Mouse (Mus musculus) gastrocnemius, postnatal 36 days (tissue): ENCODE measurements around the gene Mgrn1. TPM values are rescaled to one million over a fixed set of nuclear protein-coding genes. Genes with fewer than 3 reads are reported as not detected.

Experiments
- DNase-seq, 2 experiments: peaks; one replicate each; pipeline ENCODE4 v3.0.0; 2022
- intact Hi-C: fragments of 180-260 bp; cut with DNase I; formaldehyde crosslinking; loops from one replicate; pipeline ENCODE4 v1.15.1; 2025
- long read RNA-seq, 2 experiments: library from polyadenylated mRNA; stranded (forward); transcript quantifications; one replicate each; pipeline ENCODE4 v2.0.0; 2021
- total RNA-seq, 2 experiments: library from RNA; stranded (reverse); gene quantifications; 2 replicates each; pipeline ENCODE4 v1.2.3; 2021

Mgrn1 gene
- 10 to 100 TPM; 49.4 to 52.7 TPM for total RNA-seq
- long read RNA-seq, experiment 1, transcript Mgrn1-202 (17 exons, 3,138 nt), result major isoform, 5 of 31 reads
- long read RNA-seq, experiment 1, partial matches to known transcripts, result 9 of 31 reads
- long read RNA-seq, experiment 1, other reads (novel, unspliced or antisense), result 14 of 31 reads
- long read RNA-seq, experiment 2, transcript Mgrn1-202 (17 exons, 3,138 nt), result major isoform, 12 of 37 reads
- long read RNA-seq, experiment 2, partial matches to known transcripts, result 5 of 37 reads
- long read RNA-seq, experiment 2, other reads (novel, unspliced or antisense), result 17 of 37 reads

GRCm38 (mm10) chr16:4885760-4886689 is at the start of gene Mgrn1:
Gene Mgrn1 (plus strand): TSS chr16:4886249.
- intact Hi-C loops, result no loop called here
- DNase-seq, result peak; percentile 76 to 87

- intact Hi-C loops, result no loop called here
- DNase-seq, result no peak
These were observed 48.4 kb upstream of the Mgrn1 start for GRCm38 (mm10) chr16:4837631-4838030.

GRCm38 (mm10) chr16:4839552-4839951 is 46.5 kb upstream of the Mgrn1 start:
- DNase-seq, result no peak
- intact Hi-C loops, result no loop called here

- intact Hi-C loops, result no loop called here
- no peak for DNase-seq
These were observed 45.8 kb upstream of the Mgrn1 start for GRCm38 (mm10) chr16:4840231-4840630.

GRCm38 (mm10) chr16:4847041-4847440 is 39.0 kb upstream of the Mgrn1 start:
- DNase-seq, result no peak
- intact Hi-C loops, result no loop called here

- intact Hi-C loops, result no loop called here
- DNase-seq, result no peak
These were observed 38.0 kb upstream of the Mgrn1 start for GRCm38 (mm10) chr16:4848090-4848489.

- DNase-seq, result peak in 1 of 2 experiments; percentile 21
- intact Hi-C loops, result no loop called here
These were observed 35.7 kb upstream of the Mgrn1 start for GRCm38 (mm10) chr16:4850361-4850760.

GRCm38 (mm10) chr16:4850938-4851628 is 35.0 kb upstream of the Mgrn1 start:
- intact Hi-C loops, result no loop called here
- no peak for DNase-seq

GRCm38 (mm10) chr16:4855046-4855650 is 30.9 kb upstream of the Mgrn1 start:
- DNase-seq, result no peak

GRCm38 (mm10) chr16:4861392-4861791 is 24.7 kb upstream of the Mgrn1 start:
- DNase-seq, result no peak
- intact Hi-C loops, result loop anchor here (5.0 kb wide), 1 partner anchor 94 kb away; no protein-coding TSS in a partner anchor

More at GRCm38 (mm10) chr16:4855046-4855650, 30.9 kb upstream of the Mgrn1 start:
- intact Hi-C loops, result no loop called here

- intact Hi-C loops, result loop anchor here (5.0 kb wide), 1 partner anchor 96 kb away; no protein-coding TSS in a partner anchor
- DNase-seq, result peak; percentile 57 to 58
These were observed 23.1 kb upstream of the Mgrn1 start for GRCm38 (mm10) chr16:4862863-4863483.

GRCm38 (mm10) chr16:4863742-4864141 is 22.3 kb upstream of the Mgrn1 start:
- intact Hi-C loops, result loop anchor here (5.0 kb wide), 1 partner anchor 96 kb away; no protein-coding TSS in a partner anchor
- DNase-seq, result no peak

GRCm38 (mm10) chr16:4866101-4866695 is 19.9 kb upstream of the Mgrn1 start:
- no peak for DNase-seq
- intact Hi-C loops, result no loop called here

- intact Hi-C loops, result no loop called here
- DNase-seq, result no peak
These were observed 15.6 kb upstream of the Mgrn1 start for GRCm38 (mm10) chr16:4870490-4870889.

GRCm38 (mm10) chr16:4871926-4872325 is 14.1 kb upstream of the Mgrn1 start:
- no peak for DNase-seq
- intact Hi-C loops, result no loop called here

GRCm38 (mm10) chr16:4875198-4876032 is 10.6 kb upstream of the Mgrn1 start:
- intact Hi-C loops, result loop anchor here (2.0 kb wide), 1 partner anchor 37 kb away; no protein-coding TSS in a partner anchor
- DNase-seq, result no peak

- intact Hi-C loops, result loop anchor here (2.0 kb wide), 1 partner anchor 37 kb away; no protein-coding TSS in a partner anchor
- DNase-seq, result peak in 1 of 2 experiments; percentile 44
These were observed 9.9 kb upstream of the Mgrn1 start for GRCm38 (mm10) chr16:4876033-4876680.

GRCm38 (mm10) chr16:4877195-4877594 is 8.9 kb upstream of the Mgrn1 start:
- DNase-seq, result no peak
- intact Hi-C loops, result loop anchor here (2.0 kb wide), 1 partner anchor 36 kb away; no protein-coding TSS in a partner anchor
